Mouse (Mus musculus) spleen, embryonic (tissue): ENCODE results near the gene Dmwd.

Experiments used
- CTCF ChIA-PET: fragments of 350-600 bp; sonication (Branson Sonifier 250); formaldehyde crosslinking; loops from one replicate; lab custom pipeline; 2022; lab: Charles Lee

The Dmwd gene

DNA sequence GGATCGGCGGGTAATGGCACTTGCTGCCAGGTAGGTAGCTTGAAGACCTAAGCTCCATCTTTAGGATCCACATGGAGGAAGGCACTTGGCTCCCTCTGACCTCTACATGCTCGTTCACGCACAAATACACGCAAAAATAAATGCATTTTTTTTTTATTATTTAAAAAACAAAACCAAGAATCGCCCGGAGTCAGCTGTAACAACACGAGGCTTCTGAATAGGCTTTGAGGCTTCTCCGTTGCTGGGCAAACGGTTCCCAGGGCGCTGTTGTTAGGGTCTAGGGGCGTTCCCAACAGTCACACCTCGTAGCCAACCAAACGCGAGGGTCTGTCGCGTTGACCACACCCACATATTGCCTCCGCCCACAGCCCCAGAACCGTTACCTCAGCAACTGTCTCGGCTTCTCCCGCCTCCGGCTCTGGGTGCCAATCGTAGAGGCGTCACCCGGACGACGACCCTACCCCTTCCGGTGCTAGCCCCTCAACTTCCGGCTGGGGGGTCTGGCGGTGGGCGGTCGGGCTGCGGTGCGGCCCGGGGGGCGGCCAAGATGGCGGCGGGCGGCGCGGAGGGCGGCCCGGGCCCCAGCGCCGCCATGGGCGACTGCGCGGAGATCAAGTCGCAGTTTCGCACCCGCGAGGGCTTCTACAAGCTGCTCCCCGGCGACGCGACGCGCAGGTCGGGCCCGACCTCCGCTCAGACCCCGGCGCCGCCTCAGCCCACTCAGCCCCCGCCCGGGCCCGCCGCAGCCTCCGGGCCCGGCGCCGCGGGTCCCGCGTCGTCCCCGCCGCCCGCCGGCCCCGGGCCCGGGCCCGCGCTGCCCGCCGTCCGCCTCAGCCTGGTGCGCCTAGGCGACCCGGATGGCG lies at the start of gene Dmwd:
TSS of gene Dmwd (plus strand) at position 505 of the 863 bp plus-strand sequence.
- CTCF ChIA-PET, result interaction anchor here (0.6 to 2.3 kb wide), 4 partner anchors 10 to 42 kb away, joined by 3 to 18 read pairs (median 4); partner anchors contain the start of genes Gm4969 and Six5

DNA sequence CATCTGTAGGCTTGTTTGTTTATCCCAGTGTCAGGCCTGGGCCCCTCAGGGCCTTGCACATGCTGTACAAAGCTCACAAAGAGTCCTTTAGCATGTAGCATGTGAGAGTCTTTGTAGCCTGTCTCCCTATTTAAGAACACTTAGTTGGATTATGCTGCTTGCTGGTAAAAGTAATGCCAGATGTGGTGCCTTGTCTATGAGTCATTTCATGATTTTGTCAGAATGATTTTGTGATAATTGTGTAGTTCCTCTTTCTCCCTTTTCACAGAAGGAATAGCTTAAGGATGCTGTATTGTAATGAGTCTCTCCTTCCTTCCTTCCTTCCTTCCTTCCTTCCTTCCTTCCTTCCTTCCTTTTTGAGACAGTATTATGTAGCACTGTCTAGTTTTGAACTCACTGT lies 48.0 kb upstream of the Dmwd start:
- CTCF ChIA-PET, result no interaction called here

DNA sequence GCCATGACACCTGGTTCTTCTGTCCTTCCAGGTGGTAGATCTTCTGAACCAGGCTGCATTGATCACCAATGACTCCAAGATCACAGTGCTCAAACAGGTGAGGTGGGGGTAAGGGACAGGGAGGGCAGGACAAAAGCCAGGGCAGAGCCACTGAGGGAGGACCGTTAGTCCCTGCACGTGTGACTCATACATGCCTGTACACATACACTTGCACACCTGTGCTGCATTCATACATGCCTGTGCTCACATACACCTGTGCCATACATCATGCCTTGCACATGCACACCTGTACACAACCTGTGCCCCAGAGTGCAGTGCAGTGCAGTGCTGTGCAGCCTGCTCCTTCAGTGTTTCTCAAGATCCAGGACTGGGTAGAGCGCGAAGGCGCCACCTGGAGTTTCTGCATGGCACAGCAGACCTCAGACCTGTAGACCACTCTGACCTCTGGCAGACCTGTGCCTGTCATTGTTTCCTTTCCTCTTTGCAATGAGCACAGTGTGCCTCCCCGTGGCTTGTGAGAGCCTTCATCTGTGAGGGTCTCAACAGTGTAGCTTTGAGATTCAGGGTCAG lies 46.9 kb upstream of the Dmwd start:
- CTCF ChIA-PET, result interaction anchor here (0.6 kb wide), 1 partner anchor 23 kb away, joined by 4 read pairs; no protein-coding TSS in a partner anchor

DNA sequence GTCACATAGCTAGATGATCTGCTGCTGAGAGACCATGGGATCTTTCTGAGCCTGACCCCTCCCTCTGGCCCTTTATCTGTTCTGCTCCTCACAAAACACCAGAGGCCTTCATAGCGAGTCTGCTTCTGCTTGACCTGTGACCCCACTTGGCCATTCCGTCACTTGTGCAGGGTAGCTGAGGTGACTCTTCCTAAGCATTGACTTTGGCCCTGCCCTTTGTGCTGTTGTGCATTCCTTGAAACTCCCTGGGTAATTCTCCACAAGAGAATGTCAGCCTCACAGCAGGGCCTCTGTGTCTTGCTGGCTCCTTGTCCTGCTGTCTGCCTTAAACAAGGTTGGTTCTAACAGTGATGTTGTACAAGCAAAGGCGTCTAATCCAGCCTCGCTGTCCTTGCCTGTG lies 44.4 kb upstream of the Dmwd start:
- CTCF ChIA-PET, result no interaction called here

DNA sequence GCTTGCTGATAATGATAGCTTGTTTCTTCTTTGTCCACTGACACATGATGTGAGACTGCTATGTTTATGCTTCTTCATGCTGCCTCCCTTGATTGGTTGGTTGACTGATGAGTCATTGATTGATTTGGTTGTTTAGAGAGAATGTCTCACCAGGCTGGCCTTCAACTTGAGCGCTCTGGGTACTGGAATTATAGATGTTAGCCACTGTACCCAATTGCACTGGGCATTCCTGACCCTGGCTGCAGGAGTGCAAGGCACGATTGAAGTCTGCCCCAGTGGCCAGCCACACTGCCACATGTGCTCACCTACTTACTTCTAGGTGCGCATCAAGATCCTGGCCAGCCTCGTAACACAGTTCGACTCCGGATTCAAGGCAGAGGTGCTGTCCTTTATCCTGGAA lies 31.4 kb upstream of the Dmwd start:
- CTCF ChIA-PET, result no interaction called here

DNA sequence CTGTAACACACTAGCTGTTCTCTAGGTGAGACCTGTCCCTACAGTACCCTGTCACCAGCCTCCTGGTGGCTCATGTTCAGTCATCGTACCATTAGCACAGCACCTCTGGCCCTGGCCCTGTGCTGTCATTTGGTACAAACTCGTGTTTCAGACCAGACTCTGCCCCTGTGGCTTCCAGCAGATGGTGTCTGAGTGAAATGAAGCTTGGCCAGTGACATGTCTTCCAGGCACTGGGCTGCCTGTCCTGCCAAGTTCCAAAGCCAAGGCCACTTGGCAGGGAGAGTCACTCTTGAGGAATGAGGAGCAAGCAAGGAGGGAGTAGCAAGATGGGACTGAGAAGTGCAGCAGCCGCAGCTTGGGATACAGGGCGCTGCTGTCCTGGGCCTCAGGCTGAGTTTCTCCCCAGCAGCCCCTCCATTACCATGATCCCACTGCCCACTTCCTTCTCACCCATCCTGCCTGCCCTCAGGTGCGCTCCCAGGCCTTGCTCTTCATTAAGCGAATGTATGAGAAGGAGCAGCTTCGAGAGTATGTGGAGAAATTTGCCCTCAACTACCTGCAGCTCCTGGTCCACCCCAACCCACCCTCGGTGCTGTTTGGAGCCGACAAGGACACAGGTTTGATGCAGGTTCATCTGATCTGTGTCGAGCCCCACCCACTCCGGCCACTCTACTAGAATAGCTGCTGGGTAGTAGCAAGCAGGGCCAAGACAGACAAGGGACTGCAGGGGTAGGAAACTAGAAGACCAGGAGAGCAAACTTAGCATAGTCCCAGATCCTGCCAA lies 29.5 kb upstream of the Dmwd start:
- CTCF ChIA-PET, result interaction anchor here (0.5 to 0.6 kb wide), 2 partner anchors 20 to 46 kb away, joined by 3 to 5 read pairs; no protein-coding TSS in a partner anchor

DNA sequence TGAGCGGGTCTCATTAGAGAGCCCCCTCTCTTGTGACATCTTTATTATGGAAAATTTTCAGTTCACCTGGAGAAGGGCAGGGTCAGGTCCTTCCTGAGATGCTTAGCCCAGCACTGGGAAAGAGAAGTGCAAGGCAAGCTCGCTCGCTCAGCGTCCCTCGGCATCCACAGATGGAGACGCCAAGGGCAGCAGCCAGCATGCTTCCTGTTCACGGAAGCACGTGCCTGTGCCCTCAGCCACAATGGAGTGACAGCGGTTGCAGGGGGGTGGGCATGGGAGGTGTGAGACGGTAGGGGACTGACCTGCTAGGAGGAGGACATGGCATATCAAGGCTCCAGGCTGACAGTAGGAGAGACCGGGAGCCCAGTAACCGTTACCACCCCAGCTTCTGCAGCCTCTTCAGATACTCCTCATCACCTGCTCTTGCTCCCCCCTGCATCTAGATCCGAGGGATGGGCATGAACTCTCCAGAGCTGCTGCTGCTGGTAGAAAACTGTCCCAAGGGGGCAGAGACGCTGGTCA lies 28.0 kb upstream of the Dmwd start:
- CTCF ChIA-PET, result no interaction called here

DNA sequence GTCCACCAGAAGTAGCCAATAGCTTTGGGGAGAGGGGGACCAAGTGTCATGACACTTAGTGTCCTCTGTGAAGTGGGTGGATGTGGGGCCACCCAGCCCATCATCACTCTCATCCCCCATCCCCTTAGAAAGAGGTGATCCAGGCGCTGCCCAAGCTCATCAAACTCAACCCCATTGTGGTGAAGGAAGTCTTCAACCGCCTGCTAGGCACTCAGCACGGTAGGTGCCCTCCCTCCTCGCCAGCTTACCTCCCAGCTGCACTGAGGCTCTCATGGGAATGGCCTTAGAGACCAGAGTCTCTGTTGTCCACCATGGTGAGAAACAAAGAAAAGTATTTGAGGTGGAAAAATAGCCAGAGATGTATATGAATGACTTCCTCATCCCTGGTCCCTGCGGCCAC lies 26.8 kb upstream of the Dmwd start:
- CTCF ChIA-PET, result no interaction called here

DNA sequence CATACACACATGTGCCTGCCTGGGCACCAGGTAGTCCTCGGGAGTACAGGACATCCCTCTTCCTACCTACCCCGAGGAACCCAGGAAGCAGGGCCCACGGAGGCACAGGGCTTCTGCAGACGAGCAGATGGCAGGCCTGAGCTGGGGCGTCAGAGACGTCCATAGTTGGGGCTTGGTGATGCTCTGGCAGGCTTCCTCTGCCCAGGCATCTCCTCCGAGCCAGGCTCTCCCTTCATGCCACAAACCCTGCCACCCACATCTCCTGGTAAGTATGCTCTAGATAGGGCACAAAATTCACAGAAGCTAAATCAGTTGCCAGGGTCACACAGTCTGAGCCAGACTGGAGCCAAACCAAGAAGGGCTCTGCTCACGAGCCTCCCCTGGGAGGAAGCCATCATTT lies 25.9 kb upstream of the Dmwd start:
- CTCF ChIA-PET, result no interaction called here

DNA sequence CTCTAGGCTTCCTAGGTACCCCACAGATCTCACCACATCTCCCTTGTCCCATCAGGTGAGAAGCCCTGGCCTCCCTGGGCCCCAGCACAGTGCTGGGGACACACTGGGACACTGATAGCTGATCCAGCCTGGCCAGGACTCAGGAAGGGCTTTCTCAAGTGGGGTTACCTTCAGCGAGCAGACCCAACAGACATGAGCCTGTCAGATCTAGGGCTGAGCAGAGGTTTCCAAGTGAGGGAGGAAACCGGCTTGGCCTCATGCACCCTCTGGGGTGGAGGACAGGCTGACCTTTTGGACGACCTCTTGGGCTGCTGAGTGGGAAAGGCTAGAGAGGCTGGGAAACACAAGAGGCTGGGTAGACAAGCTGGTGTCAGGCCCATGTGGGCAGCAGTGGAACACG lies 24.9 kb upstream of the Dmwd start:
- CTCF ChIA-PET, result interaction anchor here (0.6 kb wide), 1 partner anchor 38 kb away, joined by 4 read pairs; no protein-coding TSS in a partner anchor

DNA sequence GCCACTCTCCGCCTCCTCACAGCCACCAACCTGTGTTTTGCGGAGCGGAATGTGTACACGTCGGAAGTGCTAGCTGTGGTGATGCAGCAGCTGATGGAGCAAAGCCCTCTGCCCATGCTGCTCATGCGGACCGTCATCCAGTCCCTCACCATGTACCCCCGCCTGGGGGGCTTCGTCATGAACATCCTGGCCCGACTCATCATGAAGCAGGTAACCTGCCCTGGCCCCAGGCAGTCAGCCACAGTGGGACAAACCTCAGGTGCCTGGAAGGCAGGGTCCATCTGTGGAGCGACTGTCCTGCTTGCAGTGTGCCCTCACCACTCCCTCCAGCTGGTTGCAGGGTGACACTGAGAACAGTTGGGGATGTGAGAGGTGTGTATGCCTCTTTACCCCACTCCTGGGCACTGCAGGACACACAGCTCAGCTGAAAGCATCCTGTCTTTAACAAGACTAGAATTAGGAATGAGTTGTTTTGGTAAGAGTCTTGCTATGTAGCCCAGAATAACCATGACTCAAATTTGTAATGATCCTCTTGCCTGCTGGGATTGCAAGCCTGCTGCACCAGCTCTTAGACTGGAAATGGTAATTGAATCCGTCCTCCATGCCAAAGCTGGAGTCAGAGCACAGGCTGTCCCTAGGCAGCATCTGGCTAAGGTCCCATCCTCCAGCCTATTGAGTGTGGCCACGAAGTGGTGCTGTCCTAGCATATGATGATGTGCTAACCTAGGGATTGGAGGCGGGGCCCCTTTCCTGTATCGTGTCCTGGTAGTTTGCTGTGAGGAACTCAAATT lies 23.5 kb upstream of the Dmwd start:
- CTCF ChIA-PET, result interaction anchor here (0.6 kb wide), 1 partner anchor 635 kb away, joined by 4 read pairs; no protein-coding TSS in a partner anchor

DNA sequence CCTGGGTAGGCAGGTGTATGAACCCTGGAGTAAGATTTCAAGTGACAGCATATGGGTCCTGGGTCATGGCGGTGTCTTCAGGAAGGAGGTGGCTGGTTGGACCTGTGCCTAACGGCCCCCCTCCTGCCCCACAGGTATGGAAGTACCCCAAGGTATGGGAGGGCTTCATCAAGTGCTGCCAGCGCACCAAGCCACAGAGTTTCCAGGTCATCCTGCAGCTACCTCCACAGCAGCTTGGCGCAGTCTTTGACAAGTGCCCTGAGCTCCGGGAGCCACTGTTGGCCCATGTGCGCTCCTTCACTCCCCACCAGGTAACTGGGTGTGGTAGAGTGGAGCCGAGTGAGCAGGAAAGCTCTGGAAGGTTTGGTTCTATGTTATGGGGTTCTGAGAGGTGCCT lies 22.9 kb upstream of the Dmwd start:
- CTCF ChIA-PET, result no interaction called here

DNA sequence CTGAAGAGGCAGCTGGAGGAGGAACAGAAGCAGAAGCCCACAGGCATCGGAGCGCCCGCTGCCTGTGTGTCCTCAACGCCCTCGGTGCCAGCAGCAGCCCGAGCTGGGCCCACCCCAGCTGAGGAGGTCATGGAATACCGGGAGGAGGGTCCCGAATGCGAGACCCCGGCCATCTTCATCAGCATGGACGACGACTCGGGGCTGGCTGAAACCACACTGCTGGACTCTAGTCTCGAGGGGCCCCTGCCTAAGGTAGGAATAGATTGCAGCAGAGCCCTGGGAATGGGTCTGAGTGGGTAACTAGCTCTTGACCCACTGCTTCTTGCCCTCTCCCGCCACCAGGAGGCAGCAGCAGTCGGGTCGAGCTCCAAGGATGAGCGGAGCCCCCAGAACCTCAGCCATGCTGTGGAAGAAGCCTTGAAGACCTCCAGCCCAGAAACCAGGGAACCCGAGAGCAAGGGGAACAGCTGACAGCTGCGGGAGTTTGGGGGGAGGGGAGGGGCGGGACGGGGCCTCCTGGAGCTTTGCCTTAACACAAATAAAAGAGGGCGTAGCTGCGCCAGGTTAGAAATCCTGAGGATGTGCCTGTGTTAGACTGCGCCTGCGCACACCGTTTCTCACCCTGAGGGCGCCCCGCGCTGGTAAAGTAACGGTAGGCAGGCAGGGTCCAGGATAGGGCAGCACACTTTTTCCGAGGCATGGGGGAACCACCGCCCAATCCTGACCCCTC lies 21.8 kb upstream of the Dmwd start, which contains the start of gene Rsph6a:
TSS of gene Rsph6a (plus strand) at position 644 of the 730 bp plus-strand sequence.
- CTCF ChIA-PET, result no interaction called here

DNA sequence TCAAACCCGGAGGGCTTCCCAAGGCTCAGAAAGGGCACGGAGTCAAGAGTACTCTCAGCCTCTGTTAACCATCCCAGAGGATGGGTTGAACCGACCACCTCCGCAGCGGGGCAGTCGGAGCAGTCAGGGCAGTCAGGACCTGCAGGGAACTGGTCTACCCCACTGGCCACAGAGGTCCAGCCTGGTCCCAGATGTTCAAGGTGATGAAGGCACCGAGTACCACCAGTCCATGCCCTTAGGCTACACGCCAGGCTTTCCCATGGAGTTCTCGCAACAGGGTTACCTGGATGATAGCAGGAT lies 21.3 kb upstream of the Dmwd start:
- CTCF ChIA-PET, result no interaction called here

DNA sequence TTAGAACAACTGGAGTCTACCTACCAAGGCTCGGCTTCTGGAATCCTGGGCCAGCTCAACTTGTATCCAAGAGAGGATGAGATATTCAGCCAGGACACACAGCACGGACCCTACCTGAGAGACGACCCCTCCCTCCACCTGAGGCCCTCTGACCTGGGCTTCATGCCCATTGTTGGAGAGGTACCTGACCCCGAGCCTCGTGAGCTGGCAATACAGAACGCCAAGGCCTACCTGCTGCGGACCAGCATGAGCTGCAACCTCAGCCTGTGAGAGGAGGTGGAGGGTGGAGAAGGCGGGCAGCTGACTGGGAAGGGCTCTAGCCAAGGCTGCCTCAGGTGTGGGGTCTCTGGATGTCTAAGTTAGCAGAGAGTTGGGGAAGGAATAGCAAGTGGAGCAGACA lies 20.9 kb upstream of the Dmwd start:
- CTCF ChIA-PET, result no interaction called here

DNA sequence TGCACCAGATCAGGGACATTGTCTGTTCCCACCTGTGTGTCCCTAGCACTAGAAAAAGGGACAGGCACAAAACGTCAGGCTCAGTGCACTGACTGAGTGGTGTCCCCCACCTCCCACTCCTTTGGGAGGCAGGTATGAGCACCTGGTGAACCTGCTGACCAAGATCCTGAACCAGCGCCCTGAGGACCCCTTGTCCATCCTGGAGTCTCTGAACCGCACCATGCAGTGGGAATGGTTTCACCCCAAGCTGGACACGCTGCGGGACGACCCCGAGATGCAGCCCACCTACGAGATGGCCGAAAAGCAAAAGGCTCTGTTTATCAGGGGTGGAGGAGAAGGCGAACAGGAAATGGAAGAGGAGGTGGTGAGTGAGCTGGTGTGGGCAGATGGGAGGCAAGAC lies 18.6 kb upstream of the Dmwd start:
- CTCF ChIA-PET, result no interaction called here

DNA sequence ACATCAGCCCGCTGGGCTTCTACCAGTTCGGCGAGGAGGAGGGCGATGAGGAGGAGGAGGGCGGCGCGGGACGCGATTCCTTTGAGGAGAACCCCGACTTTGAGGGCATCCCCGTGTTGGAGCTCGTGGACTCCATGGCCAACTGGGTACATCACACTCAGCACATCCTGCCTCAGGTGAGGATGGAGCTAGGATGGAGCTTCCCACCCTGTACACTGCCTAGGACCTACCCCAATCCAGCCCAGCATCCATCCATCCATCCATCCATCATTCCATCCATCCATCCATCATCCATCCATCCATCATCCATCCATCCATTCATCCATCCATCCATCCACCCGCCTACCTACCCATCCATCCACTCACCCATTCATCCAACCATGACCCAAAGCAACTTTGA lies 10.1 kb upstream of the Dmwd start:
- CTCF ChIA-PET, result interaction anchor here (1.7 kb wide), 1 partner anchor 26 kb away, joined by 4 read pairs; no protein-coding TSS in a partner anchor

DNA sequence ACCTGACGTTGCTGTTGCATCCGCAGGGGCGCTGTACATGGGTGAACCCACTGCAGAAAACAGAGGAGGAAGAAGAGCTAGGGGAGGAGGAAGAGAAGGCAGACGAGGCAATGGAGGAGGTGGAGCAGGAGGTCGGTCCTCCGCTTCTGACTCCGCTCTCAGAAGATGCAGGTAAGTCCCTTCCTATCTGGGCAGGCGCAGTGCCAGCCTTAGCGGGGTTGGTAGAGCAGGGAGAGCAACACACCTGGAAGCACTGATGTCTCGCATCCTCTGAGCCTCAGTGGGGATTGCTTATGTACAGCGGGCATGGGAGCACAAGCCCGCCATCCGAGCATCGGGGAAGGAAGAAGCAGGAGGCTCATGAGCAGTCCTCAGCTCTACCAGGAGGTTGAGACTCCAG lies 9.0 kb upstream of the Dmwd start:
- CTCF ChIA-PET, result interaction anchor here (0.6 kb wide), 1 partner anchor 16 kb away, joined by 3 read pairs; no protein-coding TSS in a partner anchor

DNA sequence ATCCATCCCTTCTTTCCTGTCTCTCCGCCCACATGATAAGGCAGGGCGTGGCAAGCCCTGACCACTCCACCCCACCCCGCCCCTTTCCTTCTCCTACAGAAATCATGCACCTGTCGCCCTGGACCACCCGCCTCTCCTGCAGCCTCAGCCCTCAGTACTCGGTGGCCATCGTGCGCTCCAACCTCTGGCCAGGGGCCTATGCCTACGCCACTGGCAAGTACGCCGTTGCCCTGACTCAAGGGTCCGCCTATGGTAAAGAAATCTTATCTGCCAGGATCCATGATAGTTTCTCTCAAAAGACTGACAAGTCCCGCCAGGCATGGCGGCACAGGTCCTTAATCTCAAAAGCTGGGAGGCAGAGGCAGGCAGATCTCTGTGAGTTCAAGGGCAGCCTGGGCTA lies 8.1 kb upstream of the Dmwd start:
- CTCF ChIA-PET, result no interaction called here

DNA sequence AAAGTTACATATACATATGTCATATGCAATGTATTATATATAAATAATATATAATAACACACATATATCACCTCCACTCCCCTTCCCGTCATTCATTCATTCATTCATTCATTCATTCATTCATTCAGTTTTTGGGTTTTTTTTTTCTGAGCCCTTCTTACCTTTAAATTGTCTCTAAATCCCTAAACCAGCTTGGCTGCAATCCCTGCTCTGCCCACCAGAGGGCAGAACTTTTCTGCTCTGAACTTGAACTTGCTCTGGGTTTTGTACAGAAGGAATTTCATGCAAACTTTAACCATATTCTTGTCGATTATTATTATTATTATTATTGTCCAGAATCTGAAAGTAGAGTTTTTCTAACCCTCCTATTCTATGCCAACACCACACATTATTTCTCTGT lies 7.3 kb upstream of the Dmwd start:
- CTCF ChIA-PET, result interaction anchor here (0.7 to 1.0 kb wide), 3 partner anchors 9 to 23 kb away, joined by 3 read pairs; no protein-coding TSS in a partner anchor
